In genomic region chr11:4294047-4294446, GRCm38 (mm10) we compare ENCODE assay signal across 21 mouse cellular contexts. TPM values are rescaled to one million over a fixed set of nuclear protein-coding genes. Genes with fewer than 3 reads are reported as not detected.
DNase-seq lines count a peak whose midpoint lies in the region; ATAC-seq and TF ChIP-seq lines count a peak whose summit lies in the region.
"Had no signal": no experiment of that assay in that cellular context is flagged by ENCODE, and none has a peak within 500 bp of the region (broad histone marks: within the 10 kb centered on the region; RNA-seq: fewer than 3 reads in every experiment).

No protein-coding gene starts in this region.

- no peak overlapping the region for H3K9ac ChIP-seq in heart, adult 2 months (ENCODE audit: low read depth, low read length)
- no peak overlapping the region for H3K9ac ChIP-seq in heart, embryonic 16.5 days (ENCODE audit: low read length)
- H3K9ac ChIP-seq in hindbrain, embryonic 14.5 days = no peak overlapping the region
- H3K9ac ChIP-seq: forebrain, embryonic 13.5 days; hindbrain, embryonic 15.5 days had no signal

- H3K4me3 ChIP-seq in heart, adult 2 months = no peak overlapping the region
- H3K4me3 ChIP-seq in heart, embryonic 16.5 days (ENCODE audit: low read length) = no peak overlapping the region
- H3K4me3 ChIP-seq in hindbrain, embryonic 14.5 days (replicated peaks; ENCODE audit: low read length) = no peak overlapping the region
- H3K4me3 ChIP-seq: forebrain, embryonic 10.5 days; forebrain, embryonic 13.5 days; heart, embryonic 10.5 days; hindbrain, embryonic 15.5 days had no signal

- H3K4me1 ChIP-seq in heart, adult 2 months (ENCODE audit: control insufficient read depth, insufficient read depth, low read length) = peaks cover 32% of the 10 kb centered on the region
- H3K4me1 ChIP-seq in heart, embryonic 16.5 days (ENCODE audit: control insufficient read depth, insufficient read depth, low read length) = peaks cover 55% of the 10 kb centered on the region
- peaks cover 7% of the 10 kb centered on the region; the same call in 1 of the 2 replicates for H3K4me1 ChIP-seq in hindbrain, embryonic 14.5 days (replicated peaks; ENCODE audit: control insufficient read depth, insufficient read depth, low read length)

- ATAC-seq in heart, embryonic 16.5 days (replicated peaks; ENCODE audit: extremely low read depth, insufficient read depth, low FRiP score) = no peak
- no peak for ATAC-seq in hindbrain, embryonic 14.5 days (ENCODE audit: low FRiP score)
- ATAC-seq: CD4-positive, CD25-positive, alpha-beta regulatory T cell, adult 4 months; forebrain, embryonic 13.5 days; forebrain, embryonic 16.5 days; intestine, postnatal 0 days had no signal

- no peak for TF ChIP-seq POLR2A in heart, adult 2 months (IDR thresholded peaks at IDR 0.05; ENCODE audit: insufficient read depth, low read depth, low read length)

- TF ChIP-seq CTCF in heart, adult 2 months (IDR thresholded peaks at IDR 0.05) = no peak

- no peak for DNase-seq in heart, adult 2 months
- DNase-seq in heart, adult 9 months (ENCODE audit: low spot score in 2 of 2) = no peak
- DNase-seq in heart, adult 11 months = no peak
- DNase-seq in NIH3T3 (ENCODE audit: low read depth) = peak; percentile 36
- no peak for DNase-seq in hindbrain, embryonic 14.5 days (ENCODE audit: low spot score)

- H3K9me3 ChIP-seq in heart, embryonic 16.5 days (replicated peaks; ENCODE audit: control insufficient read depth, low read length) = no peaks in the 10 kb centered on the region
- no peaks in the 10 kb centered on the region for H3K9me3 ChIP-seq in hindbrain, embryonic 14.5 days (ENCODE audit: control insufficient read depth, low read length)
- H3K9me3 ChIP-seq: forebrain, embryonic 10.5 days; forebrain, embryonic 13.5 days; heart, embryonic 10.5 days; hindbrain, embryonic 15.5 days had no signal

- intact Hi-C loops in heart, adult 2 months (cut with DNase I) = no loop called here

- no peak overlapping the region for H3K4me2 ChIP-seq in heart, embryonic 16.5 days (ENCODE audit: low read depth, low read length)
- H3K4me2 ChIP-seq in hindbrain, embryonic 14.5 days (replicated peaks) = no peak overlapping the region
- H3K4me2 ChIP-seq: forebrain, embryonic 13.5 days; hindbrain, embryonic 15.5 days had no signal

- no peaks in the 10 kb centered on the region for H3K36me3 ChIP-seq in heart, adult 2 months (ENCODE audit: control insufficient read depth, insufficient read depth, low read length)
- H3K36me3 ChIP-seq in heart, embryonic 16.5 days (ENCODE audit: control insufficient read depth, insufficient read depth) = no peaks in the 10 kb centered on the region
- no peaks in the 10 kb centered on the region for H3K36me3 ChIP-seq in hindbrain, embryonic 14.5 days (replicated peaks; ENCODE audit: control insufficient read depth, insufficient read depth)
- H3K36me3 ChIP-seq: forebrain, embryonic 10.5 days; heart, embryonic 10.5 days; hindbrain, embryonic 15.5 days had no signal

- peak overlapping the region; percentile 72 for H3K27ac ChIP-seq in heart, adult 2 months
- peak overlapping the region; percentile 84 for H3K27ac ChIP-seq in heart, embryonic 16.5 days (ENCODE audit: low read length)
- no peak overlapping the region for H3K27ac ChIP-seq in hindbrain, embryonic 14.5 days
- H3K27ac ChIP-seq: forebrain, embryonic 10.5 days; forebrain, embryonic 13.5 days; heart, embryonic 10.5 days; hindbrain, embryonic 15.5 days had no signal

- H3K79me2 ChIP-seq in heart, adult 2 months (replicated peaks; ENCODE audit: control insufficient read depth, insufficient read depth, low read length) = no peaks in the 10 kb centered on the region

- WGBS in heart, adult 2 months = 67% methylated on average over 6 of the region's 6 CpGs
- WGBS in heart, embryonic 16.5 days = 71% methylated on average over 6 of the region's 6 CpGs
- WGBS in hindbrain, embryonic 14.5 days = 88% methylated on average over 6 of the region's 6 CpGs

- no peaks in the 10 kb centered on the region for H3K27me3 ChIP-seq in heart, adult 2 months (ENCODE audit: control insufficient read depth, insufficient read depth, low read length)
- H3K27me3 ChIP-seq in heart, embryonic 16.5 days (ENCODE audit: control insufficient read depth, insufficient read depth, low read length) = no peaks in the 10 kb centered on the region
- no peaks in the 10 kb centered on the region for H3K27me3 ChIP-seq in hindbrain, embryonic 14.5 days (ENCODE audit: control insufficient read depth, insufficient read depth, low read length)
- H3K27me3 ChIP-seq: forebrain, embryonic 13.5 days; hindbrain, embryonic 15.5 days had no signal

- no peak for TF ChIP-seq EP300 in heart, adult 2 months (IDR thresholded peaks at IDR 0.05; ENCODE audit: insufficient read depth, low read depth, low read length)

RNA-seq across cellular contexts. Expression of gene Lif, which starts 36.7 kb away (rescaled TPM):
- under 1 TPM; 0.21 to 0.36 TPM for total RNA-seq in heart, adult 2 months (2021)
- 1.5 TPM in 2 replicates for polyA plus RNA-seq in heart, adult 2 months (2012; rRNA removed)
- polyA plus RNA-seq in heart, embryonic 16.5 days (2015; fragmentation: Nextera tagmentation; extraction: Ambion mirVana) = 0.15 and 0.20 TPM in 2 replicates
- polyA plus RNA-seq in hindbrain, embryonic 14.5 days (2014; fragmentation: Nextera tagmentation; extraction: Ambion mirVana) = 0.29 TPM in 1 of 2 replicates, not detected in the other
- polyA plus RNA-seq: hindbrain, embryonic 11.5 days; kidney, embryonic 14.5 days had no signal

RNA-seq across cellular contexts. Expression of gene Osm, which starts 57.8 kb away (rescaled TPM):
- under 1 TPM; 0.13 to 0.14 TPM for total RNA-seq in heart, adult 2 months (2021)
- polyA plus RNA-seq in heart, adult 2 months (2012; rRNA removed) = 0.14 and 0.15 TPM in 2 replicates
- polyA plus RNA-seq in heart, embryonic 16.5 days (2015; fragmentation: Nextera tagmentation; extraction: Ambion mirVana) = 0.21 and 0.33 TPM in 2 replicates
- polyA plus RNA-seq in hindbrain, embryonic 14.5 days (2014; fragmentation: Nextera tagmentation; extraction: Ambion mirVana) = not detected in 2 replicates
- total RNA-seq: gastrocnemius, adult 18-20 months; gastrocnemius, postnatal 14 days; heart, postnatal 10 days had no signal
- polyA plus RNA-seq: C2C12; embryonic facial prominence, embryonic 11.5 days; forebrain, embryonic 10.5 days; forebrain, embryonic 13.5 days; forebrain, embryonic 16.5 days; hindbrain, embryonic 11.5 days; hindbrain, embryonic 15.5 days; intestine, embryonic 14.5 days; kidney, embryonic 14.5 days had no signal
